11 mouse cellular contexts compared by ENCODE assay signal in genomic region chr14:52327375-52327901, GRCm38 (mm10). TPM values are rescaled to one million over a fixed set of nuclear protein-coding genes. Genes with fewer than 3 reads are reported as not detected.
A peak's percentile ranks its signal among the peaks of the same experiment; 100 is the strongest.
DNase-seq lines count a peak whose midpoint lies in the region; ATAC-seq and TF ChIP-seq lines count a peak whose summit lies in the region.
"Had no signal": no experiment of that assay in that cellular context is flagged by ENCODE, and none has a peak within 500 bp of the region (broad histone marks: within the 10 kb centered on the region; RNA-seq: fewer than 3 reads in every experiment).

No protein-coding gene starts in this region.

- no peak for DNase-seq in kidney, postnatal 36 days
- DNase-seq in embryo, embryonic 10 days (ENCODE audit: low spot score) = peak; percentile 70
- DNase-seq in hindbrain, postnatal 0 days (ENCODE audit: low spot score) = peak; percentile 66
- peak; percentile 73 for DNase-seq in midbrain, postnatal 0 days (ENCODE audit: low spot score)
- no peak for DNase-seq in cerebellum, adult 11 months
- DNase-seq in spleen, postnatal 4 days (ENCODE audit: low spot score in 2 of 2) = no peak
- DNase-seq in gastrocnemius, postnatal 4 days (ENCODE audit: low spot score in 2 of 2) = no peak
- DNase-seq: thymus, postnatal 36 days had no signal

- peak overlapping the region; percentile 79 for H3K4me2 ChIP-seq in kidney, embryonic 15.5 days
- H3K4me2 ChIP-seq in hindbrain, postnatal 0 days (ENCODE audit: low read depth, low read length) = peak overlapping the region; percentile 80
- H3K4me2 ChIP-seq in midbrain, postnatal 0 days (ENCODE audit: low read depth, low read length, poor library complexity, severe bottlenecking) = peak overlapping the region; percentile 94

- H3K4me1 ChIP-seq in kidney, embryonic 15.5 days = peaks cover 12% of the 10 kb centered on the region; the same call in 1 of the 2 replicates
- H3K4me1 ChIP-seq in hindbrain, postnatal 0 days (ENCODE audit: insufficient read depth, low read length) = no peaks in the 10 kb centered on the region; the same call in 1 of the 2 replicates
- H3K4me1 ChIP-seq in midbrain, postnatal 0 days (ENCODE audit: insufficient read depth, low read length) = no peaks in the 10 kb centered on the region; the same call in 1 of the 2 replicates

- no peaks in the 10 kb centered on the region for H3K36me3 ChIP-seq in kidney, embryonic 15.5 days
- H3K36me3 ChIP-seq in hindbrain, postnatal 0 days (ENCODE audit: insufficient read depth, low read length) = no peaks in the 10 kb centered on the region
- no peaks in the 10 kb centered on the region for H3K36me3 ChIP-seq in midbrain, postnatal 0 days (ENCODE audit: insufficient read depth, low read length)

- H3K27me3 ChIP-seq in kidney, embryonic 15.5 days = peaks cover 58% of the 10 kb centered on the region
- H3K27me3 ChIP-seq in hindbrain, postnatal 0 days (ENCODE audit: insufficient read depth, low read length) = no peaks in the 10 kb centered on the region
- no peaks in the 10 kb centered on the region for H3K27me3 ChIP-seq in midbrain, postnatal 0 days (ENCODE audit: insufficient read depth, low read length)

- no peak overlapping the region for H3K27ac ChIP-seq in kidney, embryonic 15.5 days
- H3K27ac ChIP-seq in hindbrain, postnatal 0 days = peak overlapping the region; percentile 65
- H3K27ac ChIP-seq in midbrain, postnatal 0 days (ENCODE audit: low read depth, low read length) = peak overlapping the region; percentile 40
- H3K27ac ChIP-seq: macrophage had no signal

- peak overlapping the region; percentile 45 for H3K4me3 ChIP-seq in kidney, embryonic 15.5 days (replicated peaks)
- peak overlapping the region; percentile 43 for H3K4me3 ChIP-seq in hindbrain, postnatal 0 days (ENCODE audit: low read length)
- H3K4me3 ChIP-seq in midbrain, postnatal 0 days (ENCODE audit: low read depth, low read length) = peak overlapping the region; percentile 42

- 0 out of 2 replicates have a peak, but pooled peaks have one; percentile 43 for ATAC-seq in kidney, embryonic 15.5 days (replicated peaks; ENCODE audit: low FRiP score)
- ATAC-seq in hindbrain, postnatal 0 days = peak; percentile 77
- ATAC-seq in midbrain, postnatal 0 days (ENCODE audit: low FRiP score) = peak; percentile 63

- TF ChIP-seq CTCF in hindbrain, postnatal 0 days (IDR thresholded peaks at IDR 0.05; ENCODE audit: low read depth) = no peak
- TF ChIP-seq CTCF in midbrain, postnatal 0 days (IDR thresholded peaks at IDR 0.05) = no peak

- H3K9ac ChIP-seq in kidney, embryonic 15.5 days = peak overlapping the region; percentile 16; the same call in 1 of the 2 replicates
- peak overlapping the region; percentile 28; the same call in 1 of the 2 replicates for H3K9ac ChIP-seq in hindbrain, postnatal 0 days (replicated peaks; ENCODE audit: low read length)
- peak overlapping the region; percentile 59 for H3K9ac ChIP-seq in midbrain, postnatal 0 days (replicated peaks; ENCODE audit: low read length, poor library complexity, severe bottlenecking)

- 4% methylated on average over 14 of the region's 14 CpGs for WGBS in kidney, embryonic 15.5 days
- under 1% methylated on average over 14 of the region's 14 CpGs for WGBS in hindbrain, postnatal 0 days
- under 1% methylated on average over 14 of the region's 14 CpGs for WGBS in midbrain, postnatal 0 days

- H3K9me3 ChIP-seq in kidney, embryonic 15.5 days (replicated peaks) = no peaks in the 10 kb centered on the region
- no peaks in the 10 kb centered on the region for H3K9me3 ChIP-seq in hindbrain, postnatal 0 days (ENCODE audit: low read length)
- H3K9me3 ChIP-seq in midbrain, postnatal 0 days (ENCODE audit: low read length) = no peaks in the 10 kb centered on the region

RNA-seq across cellular contexts. Expression of gene Sall2, which starts 1.1 kb away (rescaled TPM):
- 37.8 and 39.3 TPM in 2 replicates for polyA plus RNA-seq in kidney, embryonic 15.5 days (2015; fragmentation: Nextera tagmentation; extraction: Ambion mirVana)
- 96.4 and 105 TPM in 2 replicates for total RNA-seq in hindbrain, postnatal 0 days (2014; rRNA removed)
- 30.4 and 31.3 TPM in 2 replicates for polyA plus RNA-seq in hindbrain, postnatal 0 days (2015; fragmentation: Nextera tagmentation; extraction: Ambion mirVana)
- total RNA-seq in midbrain, postnatal 0 days (2014; rRNA removed) = 98.8 and 112 TPM in 2 replicates
- polyA plus RNA-seq in midbrain, postnatal 0 days (2015; fragmentation: Nextera tagmentation; extraction: Ambion mirVana) = 37.8 and 39.0 TPM in 2 replicates
- 1 to 10 TPM; 7.2 to 7.4 TPM for total RNA-seq in gastrocnemius, postnatal 4 days (2021)
- total RNA-seq: MEL had no signal

RNA-seq across cellular contexts. Expression of gene Mettl3, which starts 22.5 kb away (rescaled TPM):
- polyA plus RNA-seq in kidney, embryonic 15.5 days (2015; fragmentation: Nextera tagmentation; extraction: Ambion mirVana) = 52.1 and 52.8 TPM in 2 replicates
- 19.9 and 22.5 TPM in 2 replicates for total RNA-seq in hindbrain, postnatal 0 days (2014; rRNA removed)
- polyA plus RNA-seq in hindbrain, postnatal 0 days (2015; fragmentation: Nextera tagmentation; extraction: Ambion mirVana) = 23.2 and 23.6 TPM in 2 replicates
- 19.6 and 22.6 TPM in 2 replicates for total RNA-seq in midbrain, postnatal 0 days (2014; rRNA removed)
- polyA plus RNA-seq in midbrain, postnatal 0 days (2015; fragmentation: Nextera tagmentation; extraction: Ambion mirVana) = 24.1 and 24.2 TPM in 2 replicates
- 10 to 100 TPM; 22.1 to 24.8 TPM for total RNA-seq in gastrocnemius, postnatal 4 days (2021)

RNA-seq across cellular contexts. Expression of gene Olfr1513, which starts 28.8 kb away (rescaled TPM):
- polyA plus RNA-seq in kidney, embryonic 15.5 days (2015; fragmentation: Nextera tagmentation; extraction: Ambion mirVana) = not detected in 2 replicates
- total RNA-seq in hindbrain, postnatal 0 days (2014; rRNA removed) = not detected in 2 replicates
- polyA plus RNA-seq in hindbrain, postnatal 0 days (2015; fragmentation: Nextera tagmentation; extraction: Ambion mirVana) = not detected in 2 replicates
- total RNA-seq in midbrain, postnatal 0 days (2014; rRNA removed) = not detected in 2 replicates
- not detected in 2 replicates for polyA plus RNA-seq in midbrain, postnatal 0 days (2015; fragmentation: Nextera tagmentation; extraction: Ambion mirVana)
- not detected for total RNA-seq in gastrocnemius, postnatal 4 days (2021)
- polyA plus RNA-seq: macrophage had no signal

RNA-seq across cellular contexts. Expression of gene Rab2b, which starts 48.1 kb away (rescaled TPM):
- 21.9 and 23.5 TPM in 2 replicates for polyA plus RNA-seq in kidney, embryonic 15.5 days (2015; fragmentation: Nextera tagmentation; extraction: Ambion mirVana)
- total RNA-seq in hindbrain, postnatal 0 days (2014; rRNA removed) = 43.9 and 45.5 TPM in 2 replicates
- polyA plus RNA-seq in hindbrain, postnatal 0 days (2015; fragmentation: Nextera tagmentation; extraction: Ambion mirVana) = 38.8 and 48.5 TPM in 2 replicates
- 56.7 and 57.7 TPM in 2 replicates for total RNA-seq in midbrain, postnatal 0 days (2014; rRNA removed)
- polyA plus RNA-seq in midbrain, postnatal 0 days (2015; fragmentation: Nextera tagmentation; extraction: Ambion mirVana) = 48.2 and 57.6 TPM in 2 replicates
- total RNA-seq in gastrocnemius, postnatal 4 days (2021) = 10 to 100 TPM in 1 of 2 experiments, 1 to 10 TPM in 1; 9.1 to 12.5 TPM

RNA-seq across cellular contexts. Expression of gene Tox4, which starts 48.5 kb away (rescaled TPM):
- polyA plus RNA-seq in kidney, embryonic 15.5 days (2015; fragmentation: Nextera tagmentation; extraction: Ambion mirVana) = 44.6 and 49.1 TPM in 2 replicates
- total RNA-seq in hindbrain, postnatal 0 days (2014; rRNA removed) = 61.0 and 62.1 TPM in 2 replicates
- 41.9 and 45.6 TPM in 2 replicates for polyA plus RNA-seq in hindbrain, postnatal 0 days (2015; fragmentation: Nextera tagmentation; extraction: Ambion mirVana)
- total RNA-seq in midbrain, postnatal 0 days (2014; rRNA removed) = 54.7 and 58.5 TPM in 2 replicates
- 44.9 and 47.7 TPM in 2 replicates for polyA plus RNA-seq in midbrain, postnatal 0 days (2015; fragmentation: Nextera tagmentation; extraction: Ambion mirVana)
- 10 to 100 TPM; 41.8 to 42.0 TPM for total RNA-seq in gastrocnemius, postnatal 4 days (2021)

Comparison
In these comparisons a context has a peak if more than half of its experiments do, and no peak if none do; other contexts are left out.
1. DNase-seq: peak in embryo, embryonic 10 days (single experiment), hindbrain, postnatal 0 days (single experiment) and midbrain, postnatal 0 days (single experiment); none in kidney, postnatal 36 days (0 of 2), cerebellum, adult 11 months (single experiment), spleen, postnatal 4 days (0 of 2) and gastrocnemius, postnatal 4 days (0 of 2).
2. RNA of gene Sall2, which starts 1.1 kb away (total RNA-seq): 98.8 to 112 TPM in midbrain, postnatal 0 days and 96.4 to 105 TPM in hindbrain, postnatal 0 days; 7.2 to 7.4 TPM in gastrocnemius, postnatal 4 days; every median in the first group is over 10 times any median in the second.
3. Peak in every context shown above with its lines, with median percentiles within 50 percentile points of each other: ATAC-seq, H3K4me2 ChIP-seq, H3K4me3 ChIP-seq and H3K9ac ChIP-seq.